Mouse (Mus musculus) left cerebral cortex, postnatal 10 days (tissue): Measurements from ENCODE around the gene Slc7a8. TPM values are rescaled to one million over a fixed set of nuclear protein-coding genes. Genes with fewer than 3 reads are reported as not detected.

Source experiments
- DNase-seq, 2 experiments: peaks; one replicate each; pipeline ENCODE4 v3.0.0; 2021 to 2022; ENCODE audit warnings: low spot score in 2 of 2, mixed read lengths in 1 of 2; ENCODE audit errors: extremely low spot score in 1 of 2
- intact Hi-C: fragments of 180-260 bp; cut with DNase I; formaldehyde crosslinking; loops from one replicate; pipeline ENCODE4 v1.15.1; 2025
- total RNA-seq, 2 experiments: library from RNA; stranded (reverse); gene quantifications; 2 replicates each; pipeline ENCODE4 v1.2.3; 2021

Gene Slc7a8
- total RNA-seq, 2 experiments from 2014 or later: 62.2 to 67.9 TPM

GRCm38 (mm10) chr14:54678657-54679304 is 103.0 kb downstream of the Slc7a8 start:
- DNase-seq: no peak
- intact Hi-C loops: no loop called here

- intact Hi-C loops: no loop called here
Observed at GRCm38 (mm10) chr14:54676290-54676689, 105.5 kb downstream of the Slc7a8 start.

GRCm38 (mm10) chr14:54674317-54674716 is 107.4 kb downstream of the Slc7a8 start:
- no peak for DNase-seq
- intact Hi-C loops: no loop called here

More at GRCm38 (mm10) chr14:54676290-54676689, 105.5 kb downstream of the Slc7a8 start:
- no peak for DNase-seq

Other genes starting within 250 kb of the Slc7a8 start
- gene Haus4, start 227.3 kb downstream of the Slc7a8 start, total RNA-seq: 1 to 10 TPM; 3.3 to 4.5 TPM
- gene Ajuba, start 204.4 kb downstream of the Slc7a8 start, total RNA-seq: 1 to 10 TPM; 3.2 to 3.7 TPM
- gene 4931414P19Rik, start 176.0 kb downstream of the Slc7a8 start, total RNA-seq: 1 to 10 TPM; 3.6 to 5.8 TPM
- 100 to 1,000 TPM; 196 to 203 TPM for gene Psmb5, start 163.9 kb downstream of the Slc7a8 start, total RNA-seq
- gene Psmb11, start 160.5 kb downstream of the Slc7a8 start, total RNA-seq: not detected
- gene Gm17606, start 141.0 kb downstream of the Slc7a8 start, total RNA-seq: not detected
- 10 to 100 TPM; 11.8 to 15.4 TPM for gene Cdh24, start 140.6 kb downstream of the Slc7a8 start, total RNA-seq
- gene 1700123O20Rik, start 95.7 kb downstream of the Slc7a8 start, total RNA-seq: 10 to 100 TPM; 23.6 to 25.1 TPM
- 100 to 1,000 TPM; 195 to 199 TPM for gene Acin1, start 95.0 kb downstream of the Slc7a8 start, total RNA-seq
- under 1 TPM; 0.15 to 0.22 TPM for gene Gm29776, start 83.1 kb downstream of the Slc7a8 start, total RNA-seq
- not detected for gene Cebpe, start 69.8 kb downstream of the Slc7a8 start, total RNA-seq
- gene Rnf212b, start 32.2 kb upstream of the Slc7a8 start, total RNA-seq: not detected
- 10 to 100 TPM; 16.7 to 18.5 TPM for gene Homez, start 89.0 kb upstream of the Slc7a8 start, total RNA-seq
- gene Ppp1r3e, start 95.6 kb upstream of the Slc7a8 start, total RNA-seq: 10 to 100 TPM; 26.9 to 28.4 TPM
- gene Bcl2l2, start 101.4 kb upstream of the Slc7a8 start, total RNA-seq: 10 to 100 TPM; 83.0 to 84.4 TPM
- gene Gm20521, start 101.5 kb upstream of the Slc7a8 start, total RNA-seq: 1 to 10 TPM in 1 of 2 experiments, not detected in 1; 1.9 TPM
- gene Pabpn1, start 110.6 kb upstream of the Slc7a8 start, total RNA-seq: 100 to 1,000 TPM; 272 to 278 TPM
- gene Slc22a17, start 131.2 kb upstream of the Slc7a8 start, total RNA-seq: 100 to 1,000 TPM; 562 to 600 TPM
- 1 to 10 TPM; 7.9 to 8.8 TPM for gene Efs, start 144.2 kb upstream of the Slc7a8 start, total RNA-seq
- not detected for gene Il25, start 150.7 kb upstream of the Slc7a8 start, total RNA-seq
- 10 to 100 TPM; 23.5 to 25.2 TPM for gene Cmtm5, start 154.3 kb upstream of the Slc7a8 start, total RNA-seq
- gene Myh6, start 185.0 kb upstream of the Slc7a8 start, total RNA-seq: 1 to 10 TPM; 2.2 to 3.8 TPM
- gene Gm17428, start 195.0 kb upstream of the Slc7a8 start, total RNA-seq: not detected
- 1 to 10 TPM; 5.4 to 5.5 TPM for gene Myh7, start 212.7 kb upstream of the Slc7a8 start, total RNA-seq
- 10 to 100 TPM; 21.5 to 26.8 TPM for gene Ngdn, start 233.5 kb upstream of the Slc7a8 start, total RNA-seq